Mouse (Mus musculus): Measurements from ENCODE around the gene Bckdha. TPM values are rescaled to one million over a fixed set of nuclear protein-coding genes. Genes with fewer than 3 reads are reported as not detected.

Bckdha gene
- polyA plus RNA-seq, 1 experiment from 2014 or later = 44.0 TPM

GRCm38 (mm10) chr7:25677013-25677412 is 18.2 kb upstream of the Bckdha start:
- peaks cover 59% of the 10 kb centered on the region for H3K27me3 ChIP-seq (ENCODE audit: poor library complexity, severe bottlenecking)
- no peaks in the 10 kb centered on the region for H3K9me3 ChIP-seq
- WGBS = 97% methylated on average over 7 of the region's 7 CpGs
- H3K27ac ChIP-seq = no peak overlapping the region
- H3K4me1 ChIP-seq = peaks cover 26% of the 10 kb centered on the region
- H3K4me3 ChIP-seq = no peak overlapping the region
- H3K36me3 ChIP-seq (replicated peaks) = no peaks in the 10 kb centered on the region
- DNase-seq (ENCODE audit: extremely low spot score, low spot score) = no peak

- Histone ChIP-seq H3K36me3 (replicated peaks) (no peaks in the 10 kb centered on the region), H3K4me1 (peaks cover 18% of the 10 kb centered on the region), H3K27me3 (ENCODE audit: poor library complexity, severe bottlenecking) (peaks cover 59% of the 10 kb centered on the region), H3K27ac (no peak overlapping the region), H3K9me3 (no peaks in the 10 kb centered on the region), H3K4me3 (no peak overlapping the region)
- DNase-seq (ENCODE audit: extremely low spot score, low spot score) = no peak
- WGBS = 85% methylated on average over 15 of the region's 15 CpGs
These were observed 17.5 kb upstream of the Bckdha start for GRCm38 (mm10) chr7:25676085-25676781.

GRCm38 (mm10) chr7:25675405-25675804 is 16.6 kb upstream of the Bckdha start:
- H3K9me3 ChIP-seq = no peaks in the 10 kb centered on the region
- peaks cover 3% of the 10 kb centered on the region for H3K36me3 ChIP-seq (replicated peaks)
- no peak overlapping the region for H3K27ac ChIP-seq
- H3K27me3 ChIP-seq (ENCODE audit: poor library complexity, severe bottlenecking) = peaks cover 59% of the 10 kb centered on the region
- WGBS = 49% methylated on average over 6 of the region's 6 CpGs
- H3K4me3 ChIP-seq = no peak overlapping the region
- H3K4me1 ChIP-seq = peaks cover 12% of the 10 kb centered on the region
- DNase-seq (ENCODE audit: extremely low spot score, low spot score) = no peak

- Histone ChIP-seq H3K4me3 (peak within 1 kb of the TSS; percentile 48), H3K27ac (no peak within 1 kb of the TSS), H3K4me1 (peaks cover 7% of the 10 kb centered on the region), H3K9me3 (no peaks in the 10 kb centered on the region), H3K27me3 (ENCODE audit: poor library complexity, severe bottlenecking) (peaks cover 59% of the 10 kb centered on the region), H3K36me3 (replicated peaks) (peaks cover 3% of the 10 kb centered on the region)
- no peak for DNase-seq (ENCODE audit: extremely low spot score, low spot score)
- WGBS = 3% methylated on average over 29 of the region's 29 CpGs
These were observed 16.0 kb upstream of the Bckdha start, which contains the start of gene Tmem91 for GRCm38 (mm10) chr7:25674719-25675300. Tmem91 (minus strand) TSS chr7:25675166.

GRCm38 (mm10) chr7:25674297-25674696 is 15.5 kb upstream of the Bckdha start:
- Histone ChIP-seq H3K27ac (no peak overlapping the region), H3K4me1 (peaks cover 7% of the 10 kb centered on the region), H3K4me3 (peak overlapping the region; percentile 48; the same call in 1 of the 2 replicates), H3K27me3 (ENCODE audit: poor library complexity, severe bottlenecking) (peaks cover 54% of the 10 kb centered on the region), H3K36me3 (replicated peaks) (peaks cover 7% of the 10 kb centered on the region), H3K9me3 (no peaks in the 10 kb centered on the region)
- DNase-seq (ENCODE audit: extremely low spot score, low spot score) = no peak
- 34% methylated on average over 9 of the region's 9 CpGs for WGBS

- Histone ChIP-seq H3K9me3 (no peaks in the 10 kb centered on the region), H3K4me3 (no peak overlapping the region), H3K36me3 (replicated peaks) (peaks cover 26% of the 10 kb centered on the region), H3K4me1 (peaks cover 7% of the 10 kb centered on the region), H3K27ac (no peak overlapping the region), H3K27me3 (ENCODE audit: poor library complexity, severe bottlenecking) (peaks cover 42% of the 10 kb centered on the region)
- WGBS = 55% methylated on average over 4 of the region's 4 CpGs
- no peak for DNase-seq (ENCODE audit: extremely low spot score, low spot score)
These were observed 13.7 kb upstream of the Bckdha start for GRCm38 (mm10) chr7:25672442-25672841.

GRCm38 (mm10) chr7:25671686-25672085 is 12.9 kb upstream of the Bckdha start:
- Histone ChIP-seq H3K27me3 (ENCODE audit: poor library complexity, severe bottlenecking) (peaks cover 38% of the 10 kb centered on the region), H3K4me1 (peaks cover 7% of the 10 kb centered on the region), H3K4me3 (no peak overlapping the region), H3K36me3 (replicated peaks) (peaks cover 33% of the 10 kb centered on the region), H3K9me3 (no peaks in the 10 kb centered on the region), H3K27ac (no peak overlapping the region)
- DNase-seq (ENCODE audit: extremely low spot score, low spot score) = no peak
- 85% methylated on average over 2 of the region's 2 CpGs for WGBS

GRCm38 (mm10) chr7:25670096-25670495 is 11.3 kb upstream of the Bckdha start:
- no peak for DNase-seq (ENCODE audit: extremely low spot score, low spot score)
- WGBS = 91% methylated on average over 4 of the region's 4 CpGs
- Histone ChIP-seq H3K9me3 (no peaks in the 10 kb centered on the region), H3K4me1 (peaks cover 7% of the 10 kb centered on the region), H3K36me3 (replicated peaks) (peaks cover 49% of the 10 kb centered on the region), H3K27me3 (ENCODE audit: poor library complexity, severe bottlenecking) (peaks cover 22% of the 10 kb centered on the region), H3K4me3 (no peak overlapping the region), H3K27ac (no peak overlapping the region)

GRCm38 (mm10) chr7:25669631-25670030 is 10.8 kb upstream of the Bckdha start:
- Histone ChIP-seq H3K36me3 (replicated peaks) (peaks cover 54% of the 10 kb centered on the region), H3K4me1 (peaks cover 2% of the 10 kb centered on the region), H3K4me3 (no peak overlapping the region), H3K9me3 (no peaks in the 10 kb centered on the region), H3K27me3 (ENCODE audit: poor library complexity, severe bottlenecking) (peaks cover 18% of the 10 kb centered on the region), H3K27ac (no peak overlapping the region)
- no peak for DNase-seq (ENCODE audit: extremely low spot score, low spot score)
- WGBS = 83% methylated on average over 9 of the region's 9 CpGs

GRCm38 (mm10) chr7:25669158-25669557 is 10.4 kb upstream of the Bckdha start:
- Histone ChIP-seq H3K27ac (no peak overlapping the region), H3K36me3 (replicated peaks) (peaks cover 58% of the 10 kb centered on the region), H3K9me3 (no peaks in the 10 kb centered on the region), H3K27me3 (ENCODE audit: poor library complexity, severe bottlenecking) (peaks cover 13% of the 10 kb centered on the region), H3K4me3 (no peak overlapping the region), H3K4me1 (no peaks in the 10 kb centered on the region)
- DNase-seq (ENCODE audit: extremely low spot score, low spot score) = no peak
- 87% methylated on average over 10 of the region's 10 CpGs for WGBS

- no peak for DNase-seq (ENCODE audit: extremely low spot score, low spot score)
- Histone ChIP-seq H3K27me3 (ENCODE audit: poor library complexity, severe bottlenecking) (no peaks in the 10 kb centered on the region), H3K36me3 (replicated peaks) (peaks cover 85% of the 10 kb centered on the region), H3K4me1 (no peaks in the 10 kb centered on the region), H3K27ac (no peak overlapping the region), H3K4me3 (no peak overlapping the region), H3K9me3 (no peaks in the 10 kb centered on the region)
- 93% methylated on average over 8 of the region's 8 CpGs for WGBS
These were observed 7.6 kb upstream of the Bckdha start for GRCm38 (mm10) chr7:25666381-25666780.

- WGBS = 44% methylated on average over 10 of the region's 10 CpGs
- H3K27ac ChIP-seq = no peak overlapping the region
- H3K27me3 ChIP-seq (ENCODE audit: poor library complexity, severe bottlenecking) = no peaks in the 10 kb centered on the region
These were observed 996 bp downstream of the Bckdha start for GRCm38 (mm10) chr7:25657785-25658184.

GRCm38 (mm10) chr7:25655601-25656428 is 3.0 kb downstream of the Bckdha start:
- Histone ChIP-seq H3K36me3 (replicated peaks) (no peaks in the 10 kb centered on the region), H3K9me3 (no peaks in the 10 kb centered on the region), H3K4me3 (no peak overlapping the region), H3K27ac (no peak overlapping the region), H3K27me3 (ENCODE audit: poor library complexity, severe bottlenecking) (no peaks in the 10 kb centered on the region), H3K4me1 (peaks cover 23% of the 10 kb centered on the region)
- 80% methylated on average over 11 of the region's 11 CpGs for WGBS
- DNase-seq (ENCODE audit: extremely low spot score, low spot score) = no peak

More at GRCm38 (mm10) chr7:25657785-25658184, 996 bp downstream of the Bckdha start:
- DNase-seq (ENCODE audit: extremely low spot score, low spot score) = no peak
- Histone ChIP-seq H3K4me3 (peak overlapping the region; percentile 73), H3K9me3 (no peaks in the 10 kb centered on the region), H3K36me3 (replicated peaks) (peaks cover 16% of the 10 kb centered on the region), H3K4me1 (peaks cover 23% of the 10 kb centered on the region)
